Mouse (Mus musculus) cerebellum, adult 18-20 months (tissue): ENCODE data around the gene Vps13c.

Experiments used
- DNase-seq, 2 experiments: peaks; one replicate each; pipeline ENCODE4 v3.0.0; 2021

Vps13c gene

DNA sequence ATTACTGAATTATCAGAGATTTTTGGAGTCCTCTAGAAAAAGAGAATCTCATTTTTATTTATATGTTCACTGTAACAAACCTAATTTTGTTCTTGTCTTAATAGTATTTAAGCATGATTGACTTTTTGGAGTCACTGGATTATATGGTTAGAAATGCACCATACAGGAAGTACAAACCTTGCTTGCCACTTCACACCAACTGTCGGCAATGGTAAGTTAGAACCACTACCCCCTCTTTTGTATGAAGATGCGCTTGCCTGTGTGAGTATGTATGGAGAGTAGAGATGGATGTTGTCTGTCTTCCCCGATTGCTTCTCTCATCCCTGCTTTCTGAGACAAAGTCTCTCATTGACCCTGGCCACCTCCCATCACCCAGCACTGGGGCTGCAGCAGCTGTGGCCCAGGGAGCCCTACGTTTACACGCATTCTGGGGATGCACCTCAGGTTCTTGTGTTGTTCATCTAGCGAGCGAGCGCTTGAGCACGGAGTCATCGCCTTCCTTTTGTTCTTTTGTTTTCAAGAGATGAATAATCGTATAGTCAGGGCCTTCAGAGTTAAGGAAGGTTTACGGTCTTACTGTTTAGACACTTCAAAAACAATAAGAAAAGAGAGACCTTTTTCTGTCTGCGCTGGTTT lies 43.3 kb downstream of the Vps13c start:
- DNase-seq, result no peak

DNA sequence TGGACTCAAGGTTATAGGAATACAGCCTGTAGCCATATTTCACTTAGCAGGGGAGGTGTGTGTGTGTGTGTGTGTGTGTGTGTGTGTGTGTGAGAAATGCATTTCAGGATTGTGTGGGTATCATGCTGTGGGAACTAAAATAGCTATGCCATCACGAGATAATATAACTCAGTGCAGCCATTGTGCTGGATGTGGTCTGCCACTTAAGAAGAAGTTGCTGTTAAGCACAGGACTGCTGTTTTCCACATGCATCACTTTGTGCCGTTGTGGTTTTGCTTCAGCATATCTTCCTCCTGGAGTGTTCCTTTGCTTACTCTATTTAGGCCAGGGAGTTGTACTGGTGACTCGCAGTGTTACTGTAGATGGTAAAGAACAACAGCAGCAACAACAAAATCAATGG lies 43.9 kb downstream of the Vps13c start:
- DNase-seq, result no peak

- DNase-seq, result no peak
Measured at GRCm38 (mm10) chr9:67886981-67887720, 47.0 kb downstream of the Vps13c start.

DNA sequence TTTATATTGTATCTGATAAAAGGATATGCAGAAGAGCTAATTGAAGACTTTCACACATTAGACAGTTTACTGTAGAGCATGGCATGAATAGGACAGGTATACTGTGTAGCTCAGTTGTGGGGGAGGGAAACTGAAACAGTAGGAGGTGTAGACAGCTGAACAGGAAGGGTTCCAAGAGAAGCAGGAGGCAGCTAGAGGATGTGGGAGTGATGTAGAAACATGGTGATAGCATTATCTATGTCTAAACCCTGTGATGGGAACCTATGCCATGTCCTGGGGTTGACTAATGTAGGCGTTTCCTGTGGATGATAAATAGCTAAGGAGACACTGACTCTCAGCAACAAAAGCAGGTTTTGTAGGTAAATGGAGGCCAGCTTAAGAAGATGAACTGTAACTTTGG lies 53.3 kb downstream of the Vps13c start:
- no peak for DNase-seq

- no peak for DNase-seq
Measured at GRCm38 (mm10) chr9:67896646-67897295, 56.6 kb downstream of the Vps13c start.

GRCm38 (mm10) chr9:67900398-67900797 lies 60.2 kb downstream of the Vps13c start:
- no peak for DNase-seq

DNA sequence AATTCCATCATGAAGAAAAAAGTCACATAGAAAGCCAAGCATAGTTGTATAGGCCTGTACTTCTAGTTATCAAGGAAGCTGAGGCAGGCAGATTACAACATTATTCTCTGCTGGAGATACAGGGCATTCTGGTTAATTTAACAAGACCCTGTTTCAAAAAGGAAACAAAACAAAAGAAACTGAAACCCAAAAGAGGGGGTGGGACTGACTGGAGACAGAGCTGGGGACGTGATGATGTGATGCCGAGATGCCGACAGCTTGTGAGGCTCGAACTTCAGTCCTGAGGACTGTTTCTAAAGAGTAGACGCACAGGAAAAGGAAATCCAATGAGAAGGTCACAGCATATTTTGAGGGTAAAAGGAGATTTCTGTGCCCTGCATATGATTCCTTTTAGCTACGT lies 64.2 kb downstream of the Vps13c start:
- no peak for DNase-seq

- DNase-seq, result no peak
Measured at GRCm38 (mm10) chr9:67905541-67905940, 65.3 kb downstream of the Vps13c start.

DNA sequence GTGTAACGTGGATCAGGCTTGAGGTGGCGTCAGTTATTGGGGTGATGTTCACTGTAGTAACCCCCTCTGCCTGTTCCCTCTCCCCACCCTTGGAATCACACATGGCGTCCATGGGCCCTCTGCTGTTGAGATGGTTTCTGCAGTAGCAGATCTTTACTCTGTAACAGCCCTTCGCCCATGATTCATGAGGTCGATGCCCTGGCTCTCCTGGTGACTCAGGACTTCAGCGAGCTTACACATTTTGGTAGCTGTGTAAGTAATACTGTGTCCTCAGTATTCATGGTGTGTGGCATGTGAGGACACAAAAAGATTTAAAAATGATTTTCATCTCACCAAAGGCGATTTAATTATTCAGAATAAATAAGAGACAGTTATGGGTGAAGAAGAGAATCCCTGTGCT lies 74.5 kb downstream of the Vps13c start:
- DNase-seq, result no peak

- no peak for DNase-seq
Measured at GRCm38 (mm10) chr9:67922350-67922749, 82.2 kb downstream of the Vps13c start.

- DNase-seq, result no peak
Measured at GRCm38 (mm10) chr9:67930629-67931028, 90.4 kb downstream of the Vps13c start.

- DNase-seq, result no peak
Measured at GRCm38 (mm10) chr9:67937286-67937685, 97.1 kb downstream of the Vps13c start.

DNA sequence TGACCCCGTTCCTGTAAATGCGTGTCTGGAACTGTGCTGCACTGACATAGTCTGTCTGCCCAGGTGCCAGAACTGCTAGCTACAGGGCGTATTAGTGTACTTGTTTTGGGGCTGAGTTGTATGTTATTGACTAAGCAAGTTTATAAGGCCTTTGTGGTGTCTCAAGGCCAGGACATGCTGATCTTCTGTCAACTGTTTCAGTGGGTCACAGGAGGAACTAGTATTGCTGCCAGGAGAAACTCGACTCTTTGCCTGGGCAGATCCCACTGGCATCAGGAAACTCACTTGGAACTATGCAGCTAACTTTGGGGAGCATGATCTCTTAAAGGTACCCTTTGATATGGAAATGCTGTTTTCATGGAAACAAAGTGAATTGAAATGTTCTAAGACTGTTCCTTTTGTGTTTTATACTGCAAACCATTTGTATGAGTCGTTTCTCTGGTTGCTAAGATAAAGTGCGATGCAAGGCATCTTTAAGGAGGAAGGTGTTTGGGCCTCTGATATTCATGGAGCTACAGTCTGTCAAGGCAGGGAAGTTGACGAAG lies 115.3 kb downstream of the Vps13c start:
- no peak for DNase-seq

- no peak for DNase-seq
Measured at GRCm38 (mm10) chr9:67961953-67962352, 121.8 kb downstream of the Vps13c start.

DNA sequence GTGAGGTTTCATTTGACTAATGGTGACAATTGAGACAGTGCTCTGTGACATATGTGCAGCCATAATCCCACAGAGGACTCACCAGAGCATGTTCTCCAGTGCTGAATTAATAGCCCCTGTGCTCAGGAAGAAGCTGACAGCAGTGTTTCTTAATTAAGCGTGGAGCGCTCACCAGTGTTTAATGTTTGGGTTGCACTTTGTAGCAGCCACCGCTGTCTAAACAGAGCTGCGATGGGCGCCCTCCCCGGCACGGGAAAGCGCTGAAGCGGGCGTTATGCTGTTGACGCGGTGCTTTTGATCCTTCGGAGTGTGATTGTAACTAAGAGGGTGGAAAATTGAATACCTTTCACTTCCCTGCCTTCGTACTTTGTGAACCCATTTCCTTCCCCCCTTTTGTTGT lies 125.7 kb downstream of the Vps13c start:
- DNase-seq, result no peak

GRCm38 (mm10) chr9:67967011-67967410 lies 126.8 kb downstream of the Vps13c start:
- DNase-seq, result no peak

GRCm38 (mm10) chr9:67973451-67973850 lies 133.3 kb downstream of the Vps13c start:
- peak in 1 of 2 experiments; percentile 10 for DNase-seq

GRCm38 (mm10) chr9:67975491-67975890 lies 135.3 kb downstream of the Vps13c start:
- no peak for DNase-seq

- DNase-seq, result no peak
Measured at GRCm38 (mm10) chr9:68006566-68006965, 166.4 kb downstream of the Vps13c start.

DNA sequence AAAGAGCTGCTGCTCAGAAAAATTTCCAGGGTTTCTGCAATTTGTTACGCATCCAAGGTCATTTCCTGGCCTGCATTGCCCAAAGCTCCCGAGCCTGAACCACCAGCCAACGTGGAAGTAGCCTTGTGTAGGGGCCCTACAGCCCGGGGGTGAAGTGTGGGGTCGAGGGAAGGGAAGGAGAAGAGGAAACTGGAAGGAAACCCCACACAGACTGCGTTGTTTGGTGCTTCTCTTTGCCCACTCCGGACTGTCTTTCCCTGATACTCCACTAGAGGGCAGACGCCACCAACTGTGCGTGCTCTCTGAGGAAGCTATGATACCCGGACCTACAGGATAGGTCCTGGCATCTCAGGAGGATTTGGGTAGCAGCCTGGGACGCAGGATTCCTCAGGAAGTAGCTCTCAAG lies 174.8 kb downstream of the Vps13c start:
- peak; percentile 77 to 86 for DNase-seq

DNA sequence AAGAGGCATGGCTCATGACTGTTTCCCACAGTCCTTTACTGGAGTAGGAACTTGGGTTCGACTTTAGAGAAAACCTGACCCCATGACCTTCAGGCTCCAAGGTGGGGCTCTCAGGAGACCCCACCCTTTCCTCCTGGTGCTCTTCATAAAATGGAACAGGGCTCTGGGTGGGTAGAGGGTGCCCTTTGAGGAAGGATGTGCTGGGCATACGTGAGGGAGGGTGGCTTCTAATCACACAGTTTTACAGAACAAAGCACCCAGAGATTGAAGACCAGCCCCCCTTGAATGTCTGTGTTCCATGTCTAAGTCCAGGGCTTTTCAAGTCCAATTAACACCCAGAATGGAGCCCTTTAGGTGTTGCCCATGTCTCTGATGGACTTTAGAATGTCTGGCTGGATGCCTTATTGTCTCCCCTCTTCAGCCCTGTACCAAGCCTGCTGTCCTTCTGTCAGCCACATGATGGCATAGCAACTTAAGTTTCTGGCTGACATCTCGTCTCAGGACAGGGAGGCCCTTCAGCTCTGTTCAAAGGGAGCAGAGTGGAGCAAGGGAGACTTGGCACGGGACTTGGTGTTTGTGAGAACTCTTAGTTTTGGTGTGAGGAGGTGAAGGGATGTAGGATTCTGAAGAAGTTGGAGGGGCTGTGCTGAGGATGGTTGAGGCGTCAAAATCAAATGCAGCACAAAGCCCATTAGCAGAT lies 176.2 kb downstream of the Vps13c start:
- peak; percentile 28 to 47 for DNase-seq

DNA sequence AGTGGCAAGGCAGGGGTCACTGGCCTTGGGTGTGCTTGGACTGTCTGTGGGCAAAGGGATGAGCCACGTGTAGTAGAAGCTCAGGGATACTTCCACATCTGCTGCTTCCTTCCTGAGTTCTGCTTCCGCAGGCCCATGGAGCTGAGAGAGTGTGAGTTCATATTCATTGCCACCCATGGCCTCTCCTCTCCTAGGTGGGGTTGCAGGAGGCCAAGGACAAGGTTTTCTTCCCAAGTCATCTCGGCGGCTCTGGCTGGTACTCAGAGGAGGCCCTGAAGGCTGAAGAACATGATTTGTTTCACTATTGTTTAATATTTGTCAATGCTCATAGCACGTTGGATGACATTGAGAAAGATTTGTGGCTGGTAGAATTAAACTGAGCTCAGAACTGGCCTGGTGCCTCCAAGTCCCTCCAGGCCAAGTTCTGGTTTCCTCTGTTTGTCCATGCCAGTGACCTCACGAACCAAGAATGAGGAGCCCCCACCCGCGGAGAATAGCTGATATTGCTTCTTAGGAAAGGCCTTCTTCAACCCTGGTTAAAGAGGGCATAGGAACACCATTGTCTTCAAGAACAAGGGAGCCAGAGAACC lies 180.7 kb downstream of the Vps13c start:
- no peak for DNase-seq
